Mouse (Mus musculus) liver (tissue): ENCODE measurements around the gene Ctsd.
A peak's percentile ranks its signal among the peaks of the same experiment; 100 is the strongest.
"Not testable (repeated sequence)": the region's sequence is repeated elsewhere in the genome, so short reads cannot be mapped to it uniquely, and the experiment has no call there.

ENCODE experiments used
- DNase-seq: peaks from one replicate; pipeline ENCODE4 v3.0.0-alpha.2; 2020; ENCODE audit warnings: mixed read lengths

Gene Ctsd

DNA sequence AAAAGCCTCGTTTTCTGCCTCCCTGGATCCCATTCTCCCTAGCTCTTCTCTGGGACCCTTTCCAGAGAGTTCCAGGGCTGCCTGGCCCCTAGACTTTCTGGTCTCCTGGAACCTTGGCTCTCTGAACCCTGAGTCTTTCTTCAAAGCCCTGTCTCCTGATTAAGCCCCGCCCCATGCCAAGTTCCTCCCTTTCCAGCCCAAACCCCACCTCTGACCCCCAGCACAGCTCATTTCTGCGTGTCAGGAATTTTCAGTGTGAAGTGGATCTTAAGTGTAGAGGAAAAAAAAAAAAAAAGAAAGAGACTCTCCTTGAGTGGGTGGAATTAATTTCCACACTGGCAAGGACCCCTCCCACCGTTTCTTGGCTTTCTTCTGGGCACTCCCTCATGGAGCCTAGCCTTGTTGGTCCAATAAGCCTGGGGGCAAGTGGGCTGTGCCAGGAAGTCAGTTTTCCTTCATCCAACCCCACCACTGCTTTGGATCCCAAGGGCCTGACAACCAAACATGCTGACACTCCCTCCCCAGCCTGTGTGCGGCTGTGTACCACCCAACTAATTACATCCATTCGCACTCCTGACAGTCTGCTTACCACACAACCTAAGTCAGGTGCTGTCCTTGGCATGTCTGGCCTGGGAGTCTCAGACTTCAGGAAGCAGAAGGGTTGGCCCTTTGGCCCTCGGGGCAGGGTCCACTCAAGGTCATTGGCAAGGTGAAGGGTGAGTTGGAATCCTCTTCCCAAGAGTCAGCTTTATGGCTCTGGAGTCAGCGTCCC lies 14.0 kb downstream of the Ctsd start, which contains the start of gene Ifitm10:
TSS of gene Ifitm10 (minus strand) at position 113 of the 772 bp plus-strand sequence.
- DNase-seq: peak; percentile 9

DNA sequence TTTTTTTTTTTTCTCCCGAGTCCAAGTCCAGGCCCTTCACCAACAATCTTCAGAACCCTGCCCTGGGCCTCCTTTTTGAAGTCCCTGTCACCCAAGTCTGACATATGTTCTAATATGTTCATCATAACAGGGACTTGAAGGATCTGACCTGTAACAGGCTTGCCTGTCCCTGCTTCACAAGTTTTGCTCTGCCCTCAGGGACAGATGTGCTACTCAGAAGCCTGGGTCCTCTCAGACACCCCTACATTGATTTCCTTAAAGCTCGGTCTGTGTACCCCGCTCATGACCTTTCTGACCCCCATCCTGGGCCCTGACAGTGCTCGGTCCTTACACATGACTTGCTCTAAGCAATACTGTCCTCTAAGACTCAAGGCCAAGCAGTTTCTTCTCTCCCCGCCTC lies 14.8 kb downstream of the Ctsd start:
- peak; percentile 1 for DNase-seq

DNA sequence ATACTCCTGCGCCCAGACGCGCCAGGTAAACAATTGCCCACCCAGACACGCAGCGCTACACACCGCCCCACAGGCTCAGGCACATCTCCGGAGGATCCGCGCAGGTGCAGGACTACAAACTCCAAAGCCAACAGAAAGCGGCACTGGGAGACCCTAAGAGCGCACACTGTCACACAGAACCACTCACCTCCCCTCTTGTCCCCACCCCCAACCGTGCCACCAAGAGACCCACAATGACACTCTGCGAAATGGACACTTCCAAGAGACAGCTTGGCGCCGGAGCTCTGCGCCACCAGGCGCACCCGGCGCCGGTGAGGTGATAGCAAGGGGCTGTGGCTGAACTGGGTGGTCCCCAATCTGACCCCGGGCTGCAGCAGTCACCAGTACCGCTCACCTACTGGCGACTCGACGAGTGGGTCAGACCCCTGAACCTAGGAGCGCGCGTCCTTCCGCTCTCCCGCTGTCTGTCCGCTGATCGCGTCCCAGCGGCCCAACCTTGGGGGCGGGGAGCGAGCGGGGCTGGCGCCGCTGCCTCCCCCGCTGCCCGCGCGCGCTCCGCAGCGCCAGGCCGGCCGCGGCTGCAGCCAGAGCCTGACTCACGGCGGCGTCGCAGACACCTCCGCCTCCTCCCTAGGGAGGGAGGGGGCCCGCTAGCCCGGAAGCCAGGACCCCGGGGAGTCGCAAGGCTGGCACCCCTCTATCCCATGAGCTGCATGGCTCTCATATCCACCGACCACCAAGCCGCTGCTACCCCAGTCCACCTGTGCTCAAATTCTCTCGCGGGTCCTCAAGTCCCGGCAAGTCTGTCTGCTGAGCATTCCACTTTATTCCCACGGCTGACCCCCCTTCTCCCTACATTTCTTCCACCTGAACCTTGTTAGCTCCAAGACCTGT lies 15.8 kb downstream of the Ctsd start:
- peak; percentile 6 for DNase-seq

DNA sequence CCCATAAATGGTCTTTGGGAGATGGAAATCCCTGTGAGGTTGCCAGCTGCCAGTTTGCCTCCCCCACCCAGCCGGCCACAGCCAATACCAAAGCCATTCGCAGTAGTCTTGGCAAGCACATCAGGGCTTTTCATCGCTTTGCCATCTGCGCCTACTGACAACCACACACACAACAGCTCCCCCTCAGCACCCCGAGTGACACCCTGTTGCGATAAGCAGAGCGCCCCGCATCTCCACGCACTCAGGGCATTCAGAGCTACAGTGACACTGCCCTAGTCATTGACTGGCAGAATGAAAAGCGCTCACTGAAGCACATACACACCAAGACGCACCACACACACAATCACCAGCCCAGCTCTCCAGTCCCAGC lies 16.5 kb downstream of the Ctsd start:
- peak; percentile 3 for DNase-seq

DNA sequence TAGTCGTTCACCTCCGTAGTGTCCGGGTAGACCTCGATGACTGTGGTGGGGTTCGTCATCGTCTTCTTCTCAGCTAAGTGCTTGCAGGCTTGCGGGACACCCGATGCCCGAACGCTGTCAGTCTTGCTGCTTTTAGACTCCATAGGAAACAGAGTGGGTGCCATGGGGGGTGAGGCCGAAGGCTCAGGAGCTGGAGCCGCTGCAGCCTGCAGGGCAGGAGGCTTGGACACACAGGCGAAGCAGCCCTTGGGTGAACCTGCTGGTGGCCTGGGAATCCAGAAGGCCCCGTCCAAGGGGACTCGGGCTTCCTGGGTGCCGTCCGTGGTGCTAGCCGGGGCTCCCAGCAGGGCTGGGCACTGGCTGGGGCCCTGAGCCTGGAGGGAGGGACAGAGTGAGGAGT lies 16.9 kb downstream of the Ctsd start:
- DNase-seq: peak; percentile 3

DNA sequence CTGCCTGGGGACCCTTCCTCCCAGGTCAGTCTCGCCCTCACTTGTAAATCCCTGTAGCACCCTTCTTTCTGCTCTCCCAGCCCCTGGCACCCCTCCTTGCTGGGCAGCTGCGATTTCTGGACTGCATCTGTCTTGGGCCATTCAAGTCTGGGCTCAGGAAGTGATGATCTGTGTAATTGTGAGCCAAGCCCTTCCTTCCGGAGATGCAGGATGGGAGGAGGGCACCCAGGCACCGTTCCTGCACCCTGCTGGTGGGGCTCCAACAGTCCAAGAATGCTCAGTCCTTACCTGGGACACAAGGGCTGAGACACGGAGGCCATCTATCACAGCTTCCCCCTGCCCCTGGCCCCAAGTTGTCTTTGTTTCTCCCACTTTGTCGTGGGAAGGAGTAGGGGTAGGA lies 18.0 kb downstream of the Ctsd start:
- no peak for DNase-seq

DNA sequence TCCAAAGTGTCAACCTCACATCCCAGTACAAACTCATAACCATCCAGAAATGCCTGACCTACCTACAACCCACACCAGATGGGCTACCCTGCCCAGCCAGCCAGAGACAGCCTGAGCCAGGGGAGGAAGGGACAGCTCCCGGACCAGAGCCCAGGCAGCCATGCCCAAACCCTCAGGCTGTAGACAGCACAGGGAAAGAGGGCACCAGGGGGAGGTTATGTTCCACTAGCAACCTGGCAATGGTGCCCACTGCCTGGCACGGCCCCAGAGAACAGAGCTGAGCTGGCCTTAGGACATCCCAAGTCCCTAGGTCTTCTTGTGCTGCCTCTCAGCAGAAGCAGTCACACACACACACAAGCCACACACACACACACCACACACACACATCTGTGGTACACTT lies 19.0 kb downstream of the Ctsd start:
- DNase-seq: no peak

DNA sequence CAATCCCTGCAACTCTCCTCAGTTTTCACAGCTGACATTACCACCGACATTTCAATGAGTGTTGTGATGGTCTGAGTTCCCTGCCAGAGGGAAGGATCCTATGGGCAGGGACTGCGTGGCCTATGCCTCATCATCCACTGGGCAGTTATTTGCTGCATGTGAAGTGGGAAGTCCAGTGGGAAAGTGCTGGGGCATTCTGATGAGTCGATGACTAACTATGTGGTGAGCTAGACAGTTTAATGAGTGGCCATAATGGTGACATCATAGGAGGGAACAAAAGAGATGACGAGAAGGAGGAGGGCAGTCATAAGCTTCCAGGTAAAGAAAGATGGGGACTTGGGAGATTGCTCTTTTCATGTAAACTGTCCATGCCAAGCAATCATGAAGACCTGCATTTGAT lies 24.7 kb downstream of the Ctsd start:
- no peak for DNase-seq

DNA sequence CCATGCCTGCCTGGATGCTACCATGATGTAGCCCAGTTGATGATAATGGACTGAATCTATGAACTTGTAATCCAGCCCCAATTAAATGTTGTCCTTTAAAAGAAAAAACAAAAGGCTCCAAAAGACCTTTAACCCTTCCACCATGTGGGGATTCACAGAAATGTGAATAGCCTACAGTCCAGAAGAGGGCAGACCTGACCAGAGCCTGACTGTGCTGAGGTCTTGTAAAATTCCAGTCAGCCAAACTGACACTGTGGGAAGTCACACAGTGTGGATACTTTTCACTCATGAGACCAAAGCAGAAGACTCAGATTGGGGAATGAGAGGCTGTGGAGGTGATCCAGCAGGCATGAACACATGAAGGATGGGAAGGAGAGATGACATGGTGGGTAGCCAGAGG lies 27.1 kb downstream of the Ctsd start:
- no peak for DNase-seq

DNA sequence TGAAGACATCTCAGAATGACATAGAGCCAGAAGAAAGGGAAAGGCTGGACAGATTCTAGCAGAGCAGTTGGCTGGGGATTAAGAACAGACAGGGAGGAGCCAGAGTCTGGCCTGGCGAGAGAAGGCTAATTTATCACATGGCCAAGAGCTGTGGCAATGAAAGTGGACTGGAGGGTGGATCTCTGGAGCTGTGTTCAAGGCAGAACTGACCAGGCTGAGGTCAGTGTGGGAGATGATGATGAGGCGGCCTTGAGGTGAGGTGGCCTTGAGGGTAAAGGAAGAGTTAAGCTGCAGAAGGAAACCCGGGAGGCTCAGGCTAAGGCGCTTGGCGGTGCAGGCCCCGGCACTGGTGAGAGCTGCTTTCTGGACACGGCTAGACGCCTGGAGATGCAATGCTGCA lies 28.7 kb downstream of the Ctsd start:
- DNase-seq: no peak

DNA sequence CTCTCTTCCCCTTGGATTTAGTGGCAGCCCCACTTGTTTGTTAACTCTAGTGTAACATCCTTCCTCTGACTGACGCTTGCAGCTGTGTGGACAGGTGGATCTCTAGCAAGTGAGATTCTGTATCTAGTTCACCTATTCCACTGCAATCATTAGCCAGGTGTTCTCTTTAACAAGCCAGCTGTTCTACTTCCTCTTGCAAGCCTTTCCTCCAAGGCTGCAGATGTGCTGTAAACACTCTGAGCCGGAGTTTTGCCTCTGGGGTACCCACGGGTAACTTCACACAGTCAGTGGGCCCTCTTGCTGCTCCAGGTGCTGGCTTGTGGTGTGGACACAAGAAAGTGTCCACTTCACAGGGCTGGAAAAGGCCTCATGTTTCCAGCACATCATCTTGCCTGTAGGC lies 30.3 kb downstream of the Ctsd start:
- DNase-seq: no peak

DNA sequence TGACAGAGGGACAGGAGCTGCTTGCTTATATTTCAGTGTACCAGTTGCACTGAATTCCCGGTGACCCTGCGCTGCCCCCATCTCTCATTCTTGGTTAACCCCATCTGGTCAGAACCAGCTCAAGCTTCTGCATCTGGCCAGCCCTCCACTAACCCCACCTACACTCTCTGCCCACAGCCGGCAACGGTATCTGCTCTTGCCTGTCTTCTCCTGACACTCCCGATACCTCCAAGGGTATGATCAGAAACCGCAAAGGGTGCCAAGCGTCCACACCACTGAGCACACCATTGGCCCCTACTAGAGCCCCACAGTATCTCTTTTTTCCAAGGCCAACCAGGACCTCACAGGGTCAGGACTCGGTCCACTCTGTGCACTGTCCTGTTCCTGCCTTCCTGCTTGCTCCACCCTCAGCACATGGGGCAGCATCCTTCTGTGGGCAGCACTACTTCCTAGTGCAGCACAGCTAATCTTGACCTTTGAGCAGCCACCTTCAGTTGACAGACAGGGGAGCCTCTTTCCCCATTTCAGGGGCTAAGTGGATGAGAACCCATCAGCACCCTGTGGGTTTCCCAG lies 33.1 kb downstream of the Ctsd start:
- peak; percentile 80 for DNase-seq

DNA sequence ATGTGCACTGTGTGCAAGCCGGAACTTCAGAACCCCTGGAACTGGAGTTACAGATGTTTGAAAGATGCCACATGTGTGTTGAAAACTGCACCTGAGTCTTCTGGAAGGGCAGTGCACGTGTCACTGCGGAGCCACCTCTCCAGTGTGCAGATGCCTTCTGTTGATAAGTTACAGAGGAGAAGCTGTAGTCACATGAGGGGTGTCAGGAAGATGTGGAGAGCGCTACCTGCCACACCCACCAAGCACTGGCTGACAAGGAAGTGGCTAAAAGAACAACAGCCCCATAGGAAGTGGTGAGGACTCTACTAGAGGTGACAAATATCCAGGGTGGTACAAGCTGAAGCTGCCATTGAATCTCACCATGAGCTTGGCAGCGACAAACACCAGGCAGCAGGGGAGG lies 34.0 kb downstream of the Ctsd start:
- peak; percentile 80 for DNase-seq

DNA sequence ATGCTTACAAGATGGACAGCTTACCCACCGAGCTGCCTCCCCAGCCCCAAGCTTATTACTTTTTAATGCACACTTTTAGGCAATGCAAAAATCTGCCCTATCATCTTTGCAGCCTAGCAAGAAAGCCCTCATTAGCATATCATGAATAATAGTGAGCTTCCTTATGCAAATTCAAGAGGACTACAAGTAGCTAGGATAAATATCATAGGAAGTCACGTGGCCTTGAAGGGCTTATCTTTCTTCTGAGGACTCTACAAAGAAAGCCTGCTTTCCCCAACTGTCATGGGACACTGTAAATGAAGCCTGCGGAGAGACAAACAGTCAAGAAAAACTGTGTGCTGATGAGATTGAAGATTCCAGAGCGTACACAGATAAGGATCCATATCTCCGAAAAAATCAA lies 36.3 kb downstream of the Ctsd start:
- DNase-seq: no peak

DNA sequence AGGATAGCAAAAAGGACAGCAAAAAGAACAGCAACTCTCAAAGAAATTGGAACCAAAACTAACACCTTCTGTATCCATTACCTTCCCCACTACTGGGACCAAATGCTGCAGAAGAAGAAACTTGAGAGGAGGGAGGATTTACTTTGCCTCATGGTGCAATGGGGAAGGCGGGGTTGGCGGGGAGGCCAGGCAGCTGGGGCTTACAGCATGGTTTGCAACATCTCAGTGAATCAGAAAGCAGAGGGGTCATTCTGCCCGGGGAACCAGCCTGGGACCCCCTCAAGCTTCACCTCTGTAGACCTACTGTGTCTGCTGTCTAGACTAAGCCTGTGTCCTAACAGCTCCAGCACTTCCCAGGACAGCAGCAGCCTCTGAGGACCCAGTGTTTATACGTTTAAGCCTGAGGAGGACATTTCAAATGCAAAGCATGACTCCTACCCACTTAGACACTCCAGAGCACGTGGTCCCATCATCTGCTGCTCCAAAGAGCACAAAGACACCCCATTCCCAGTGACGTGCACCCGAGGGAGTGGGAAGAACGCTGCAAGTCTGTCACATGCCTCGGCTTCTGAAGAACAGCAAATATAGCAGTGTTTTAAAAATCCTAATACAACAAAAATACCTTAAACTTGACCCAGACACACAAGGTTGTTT lies 38.4 kb downstream of the Ctsd start:
- DNase-seq: no peak

DNA sequence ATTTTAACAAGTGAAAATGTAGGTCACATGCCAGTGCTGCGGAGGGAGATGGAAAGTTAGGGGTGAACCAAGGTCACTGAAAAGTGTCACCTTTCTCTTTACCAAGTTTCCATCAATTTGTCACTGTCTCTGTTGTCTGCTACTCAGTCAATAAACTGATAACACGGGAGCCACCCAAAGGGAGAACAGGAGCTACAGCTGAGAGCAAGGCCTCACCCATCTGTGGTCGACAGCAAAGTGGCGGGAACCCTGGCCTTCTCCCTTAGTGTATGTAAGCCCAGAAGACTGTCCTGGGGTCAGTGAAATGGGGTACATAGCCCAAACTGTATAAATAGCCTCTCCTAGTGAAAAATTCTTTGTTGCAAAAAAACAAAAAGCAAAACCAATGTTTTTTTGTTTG lies 40.3 kb downstream of the Ctsd start:
- DNase-seq: peak; percentile 67

DNA sequence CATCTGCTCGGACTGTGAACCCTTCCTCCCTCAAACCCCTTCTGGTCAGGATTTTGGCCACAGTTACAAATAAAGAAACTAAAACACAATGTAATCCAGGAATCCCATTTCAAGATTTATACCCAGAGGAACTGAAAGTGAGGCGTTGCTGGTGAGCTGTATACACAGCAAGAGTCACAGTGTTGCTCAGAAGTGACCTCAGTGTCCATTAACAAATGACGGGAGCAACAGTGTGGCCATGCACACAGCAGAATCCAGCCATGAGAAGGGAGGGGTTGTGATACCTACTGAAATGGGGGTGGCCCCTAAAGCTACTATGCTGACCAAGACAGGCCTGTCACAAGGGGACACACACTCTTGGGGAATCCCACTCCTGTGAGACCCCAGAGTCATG lies 45.6 kb downstream of the Ctsd start:
- no peak for DNase-seq

DNA sequence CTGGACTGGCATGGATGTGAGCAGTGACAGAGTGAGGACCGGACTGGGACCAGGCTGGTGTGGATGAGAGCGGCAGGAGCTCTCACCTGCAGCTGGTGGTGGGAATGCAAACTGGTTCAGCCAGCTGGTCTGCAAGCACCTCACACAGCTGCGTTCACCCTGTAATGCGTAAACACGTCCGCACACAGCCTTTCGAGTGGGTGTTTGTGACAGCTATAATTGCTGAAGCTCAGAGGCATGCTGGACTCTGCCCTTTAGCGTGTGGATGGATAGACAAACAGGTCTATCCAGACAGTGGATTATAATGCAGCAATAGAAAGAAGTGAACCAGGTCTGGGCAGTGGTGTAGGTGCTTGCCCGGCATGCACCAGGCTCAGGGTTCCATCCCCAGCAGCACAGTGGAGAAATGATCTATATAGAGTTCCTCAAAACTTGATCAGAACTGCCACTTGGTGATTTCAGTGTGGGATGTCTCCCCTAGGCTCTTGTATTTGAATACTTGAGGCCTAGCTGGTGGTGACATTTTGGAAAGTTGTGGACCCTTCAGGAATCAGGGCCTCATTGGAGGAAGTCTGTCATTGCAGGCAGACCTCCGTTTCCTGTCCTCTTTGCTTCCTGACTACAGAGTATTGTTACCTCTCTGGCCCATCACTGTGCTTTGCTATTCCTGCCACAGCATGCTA lies 46.1 kb downstream of the Ctsd start:
- no peak for DNase-seq

DNA sequence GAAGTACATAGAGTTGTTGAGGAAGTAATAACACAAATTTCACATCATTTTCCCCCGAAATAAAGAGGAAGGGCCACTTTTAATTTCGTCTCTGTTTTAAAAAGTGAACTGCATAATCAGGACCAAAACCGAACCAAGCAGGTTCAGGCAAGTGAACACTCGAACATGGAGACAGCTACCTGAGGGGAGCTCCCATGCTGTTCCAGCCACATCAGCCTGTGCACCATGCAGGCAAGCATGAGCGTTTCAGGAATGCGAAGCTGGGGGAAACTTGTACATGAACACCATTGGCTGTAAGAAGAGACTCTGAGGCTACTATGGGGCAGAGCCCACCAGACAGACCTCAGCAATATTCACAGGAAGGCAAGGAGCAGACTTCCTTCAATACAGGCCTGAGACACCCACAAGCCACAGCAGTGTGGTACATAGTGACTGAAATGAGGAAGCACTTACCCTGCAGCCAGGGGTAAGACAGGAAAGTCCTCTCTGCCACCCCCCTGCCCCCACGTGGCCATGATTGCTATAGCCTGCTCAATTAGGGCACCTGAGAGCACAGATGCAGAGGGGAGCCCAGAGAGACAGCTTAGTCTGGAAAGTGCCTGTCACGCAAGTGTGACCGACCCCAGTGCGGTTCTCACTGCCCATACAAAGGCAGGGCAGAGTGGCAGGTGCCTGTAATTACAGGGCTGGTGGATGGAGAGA lies 47.4 kb downstream of the Ctsd start:
- peak; percentile 54 for DNase-seq

DNA sequence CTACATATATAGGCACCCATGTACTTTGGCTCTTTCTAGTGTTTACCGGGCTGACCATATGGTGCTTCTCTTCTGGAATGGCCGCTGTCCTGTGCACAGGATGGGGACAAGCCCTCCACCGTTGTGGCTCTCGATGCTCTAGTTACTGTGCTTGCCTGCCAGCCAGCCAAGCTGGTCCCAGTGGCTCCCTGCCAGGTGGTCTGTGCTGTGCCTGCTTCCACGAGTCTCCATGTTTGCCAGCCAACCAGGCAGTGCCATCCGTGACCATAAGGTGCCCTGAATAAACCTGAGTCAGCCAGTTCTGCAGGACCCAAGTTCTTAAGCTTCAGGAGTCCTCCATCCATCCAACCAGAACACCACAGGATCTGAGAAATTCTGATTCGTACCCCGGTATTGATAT lies 52.7 kb downstream of the Ctsd start:
- DNase-seq: no peak

DNA sequence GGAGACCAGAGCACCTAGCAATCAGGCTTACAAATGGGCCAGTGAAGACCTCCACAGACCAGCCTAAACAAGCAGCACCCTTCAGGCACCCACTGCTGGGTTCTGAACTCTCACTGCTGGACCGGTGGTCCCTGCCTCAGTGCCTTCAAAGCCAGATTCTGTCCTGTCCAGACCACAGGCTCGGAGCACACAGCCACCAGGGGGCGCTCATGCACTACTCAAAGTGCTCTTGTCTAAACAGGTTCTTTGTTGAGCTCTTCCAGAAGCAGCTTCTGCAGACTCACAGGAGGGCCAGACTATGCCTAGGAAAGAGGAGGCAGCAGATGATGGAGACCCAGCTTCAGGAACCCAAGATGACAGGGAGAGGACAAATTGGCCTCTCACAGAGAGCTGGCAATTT lies 53.6 kb downstream of the Ctsd start:
- peak; percentile 92 for DNase-seq

DNA sequence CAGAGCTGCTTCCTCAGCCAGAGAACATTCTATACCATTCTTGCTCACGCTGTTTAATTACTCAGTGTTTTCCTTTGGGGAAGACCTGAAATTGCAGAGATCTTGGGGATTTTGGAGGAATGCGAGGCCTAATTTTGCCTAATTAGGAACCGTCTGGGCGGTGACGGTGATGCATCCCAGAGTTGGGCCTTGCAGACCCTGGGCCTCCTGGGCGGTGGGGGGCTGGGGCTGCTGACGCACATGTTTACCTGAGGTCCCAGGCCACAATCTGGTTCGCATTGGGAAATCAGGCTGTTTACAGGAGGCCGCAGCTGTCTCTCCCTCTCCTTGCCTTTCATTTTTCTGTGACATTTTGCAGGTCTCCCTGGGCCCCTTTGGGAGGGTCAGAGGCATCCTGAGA lies 55.1 kb downstream of the Ctsd start:
- DNase-seq: not testable (repeated sequence)
